Mouse (Mus musculus): ENCODE measurements around the gene 6430531B16Rik.

6430531B16Rik gene

DNA sequence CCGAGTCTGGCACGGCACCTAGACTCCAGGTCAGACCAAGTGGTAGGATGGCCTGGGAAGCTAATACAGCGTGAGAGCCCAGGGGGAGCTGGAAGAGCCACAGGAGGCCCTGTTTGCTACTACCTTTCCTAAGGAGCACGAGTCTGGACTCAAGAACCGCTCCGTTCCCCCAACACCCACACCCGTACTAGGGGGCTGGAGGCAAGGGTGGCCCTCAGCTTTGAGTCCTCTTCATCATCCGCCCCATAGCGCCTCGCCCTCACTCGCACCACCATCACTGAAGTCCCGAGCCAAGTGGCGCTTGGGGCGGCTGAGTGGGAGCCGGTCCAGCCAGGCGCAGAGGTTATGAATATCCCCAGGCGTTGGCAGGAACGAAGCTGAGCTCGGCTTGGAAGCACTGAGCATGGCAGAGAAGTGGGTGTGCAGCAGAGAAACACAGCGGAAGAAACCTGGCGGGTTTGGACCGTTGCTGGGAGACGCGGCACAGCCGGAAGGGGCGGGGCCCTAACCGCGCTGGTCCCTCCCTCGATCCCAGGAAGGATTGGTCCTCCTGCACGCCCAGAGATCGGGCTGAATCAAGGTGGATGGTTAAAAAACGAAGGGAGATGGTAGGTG is at the start of gene 6430531B16Rik:
6430531B16Rik (minus strand) TSS at position 478 of the 615 bp plus-strand sequence.
- DNase-seq (ENCODE audit: low spot score), result peak; percentile 78

DNA sequence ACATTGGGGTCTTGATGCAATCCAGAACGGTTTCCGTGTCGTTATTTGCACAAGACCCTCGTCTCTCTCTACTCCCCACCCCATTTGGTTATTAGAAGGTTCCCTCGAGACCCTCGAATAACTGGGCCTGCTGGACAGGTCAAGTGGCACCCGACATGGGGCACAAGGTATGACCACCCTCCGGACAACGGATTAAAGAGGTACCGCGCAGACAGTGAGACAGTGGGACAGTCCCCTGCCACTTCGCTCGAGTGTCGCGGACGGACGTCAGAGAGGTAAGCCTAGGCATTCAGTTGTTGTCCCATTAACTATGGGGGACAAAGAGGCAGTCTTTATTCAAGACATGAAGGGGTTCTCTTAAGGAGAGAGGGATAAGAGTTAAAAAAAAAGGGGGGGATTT is 32.8 kb upstream of the 6430531B16Rik start:
- no peak for DNase-seq (ENCODE audit: low spot score)

DNA sequence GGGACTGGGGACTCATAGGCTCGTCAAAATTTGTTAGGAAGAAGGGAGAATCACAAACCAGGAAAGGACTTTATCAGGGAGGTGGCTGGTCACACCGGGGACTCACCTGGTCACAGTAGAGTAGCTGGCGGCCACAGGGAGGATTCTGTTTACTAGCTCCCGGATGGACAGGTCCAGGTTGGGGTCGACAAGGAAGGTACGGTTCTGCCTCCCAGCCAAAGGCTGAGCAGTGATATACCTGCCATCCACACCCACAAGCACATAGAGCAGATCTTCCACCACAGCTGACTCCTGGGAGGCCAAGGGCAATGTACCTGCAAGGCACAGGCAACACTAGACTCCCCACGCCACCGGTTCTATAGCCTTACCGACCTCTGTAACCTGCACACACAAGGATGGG is 29.2 kb upstream of the 6430531B16Rik start:
- DNase-seq (ENCODE audit: low spot score), result no peak

DNA sequence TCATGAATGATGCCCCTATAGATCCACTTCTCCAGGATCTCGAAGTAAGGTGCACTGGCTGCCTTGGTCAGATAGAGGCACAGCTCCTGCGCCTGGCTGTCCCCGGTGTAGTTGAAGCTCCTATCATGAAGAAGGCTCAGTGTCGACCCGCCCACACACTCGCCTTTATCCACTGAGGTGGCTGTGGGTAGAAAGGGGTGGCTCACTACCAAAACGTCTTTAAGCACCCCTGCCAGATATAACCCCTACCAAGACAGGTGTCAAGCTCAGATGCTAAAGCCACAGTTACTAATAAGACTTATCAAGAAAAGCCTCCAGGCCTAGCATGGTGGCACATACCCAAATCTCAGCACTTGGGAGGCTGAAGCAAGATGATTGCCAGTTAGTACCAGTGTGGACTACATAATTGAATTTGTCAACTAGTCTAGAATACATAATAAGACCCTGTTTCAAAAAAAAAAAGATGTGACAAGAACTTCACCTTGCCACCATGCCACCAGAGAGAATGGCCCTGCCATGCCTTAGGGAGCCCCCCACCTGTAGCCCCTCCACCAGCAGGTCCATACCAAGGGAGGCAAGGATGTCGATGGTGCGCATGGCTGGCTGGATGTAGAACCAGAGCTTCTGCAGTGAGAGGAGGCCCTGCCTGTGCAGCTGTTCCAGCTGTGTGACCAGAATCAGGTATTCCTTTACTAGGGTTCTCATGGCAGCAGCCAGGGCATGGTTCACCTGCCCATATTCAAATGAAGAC is 28.5 kb upstream of the 6430531B16Rik start:
- DNase-seq (ENCODE audit: low spot score), result no peak

DNA sequence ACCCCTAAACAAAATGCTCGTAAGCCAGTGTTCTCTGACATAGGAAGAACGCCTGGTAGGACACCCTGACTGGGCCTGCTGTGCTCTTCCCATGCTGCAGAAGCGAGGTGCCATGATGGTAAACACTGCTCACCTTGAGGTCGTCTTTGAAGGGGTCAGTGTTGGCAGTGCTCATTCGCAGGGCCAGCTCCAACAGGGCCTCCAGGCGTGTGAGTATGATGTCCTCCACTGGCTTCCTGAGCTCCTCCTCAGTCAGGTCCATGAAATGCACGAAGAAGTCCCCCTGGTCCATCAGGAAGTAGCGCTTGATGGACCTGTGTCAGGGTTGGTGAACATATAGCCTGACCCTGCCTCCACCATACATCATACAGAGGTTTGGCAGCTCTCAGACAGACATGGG is 26.1 kb upstream of the 6430531B16Rik start:
- no peak for DNase-seq (ENCODE audit: low spot score)

DNA sequence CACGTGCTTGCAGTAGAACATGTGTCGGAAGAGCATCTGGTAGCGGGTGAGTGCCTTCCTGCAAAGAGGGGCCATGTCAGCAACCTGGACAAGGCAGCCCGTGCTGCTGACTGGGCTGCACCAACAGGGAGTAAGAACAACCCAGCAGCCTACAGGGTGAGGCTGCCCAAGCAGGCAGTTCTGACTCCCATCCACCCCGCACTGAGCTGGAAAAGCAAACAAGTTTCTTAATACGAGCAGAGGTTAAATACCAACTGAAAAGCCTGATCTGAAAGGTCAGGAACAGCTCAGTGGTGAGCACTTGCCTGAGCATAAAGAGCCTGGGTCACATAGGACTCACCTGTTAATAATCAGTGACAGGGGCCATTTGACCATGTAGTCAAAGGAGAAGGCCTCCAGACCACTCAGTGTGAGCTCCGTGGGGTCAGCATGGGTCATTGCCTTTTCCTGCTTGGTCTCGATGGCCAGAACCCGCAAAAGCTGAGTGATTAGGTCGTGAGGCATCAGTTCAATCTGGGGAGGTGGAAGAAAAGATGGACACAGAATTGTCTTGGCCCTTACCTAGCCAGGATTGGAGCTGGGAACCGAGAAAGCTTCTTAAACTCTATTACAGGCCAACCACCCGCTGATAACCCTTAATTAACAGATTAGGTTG is 22.7 kb upstream of the 6430531B16Rik start:
- no peak for DNase-seq (ENCODE audit: low spot score)

DNA sequence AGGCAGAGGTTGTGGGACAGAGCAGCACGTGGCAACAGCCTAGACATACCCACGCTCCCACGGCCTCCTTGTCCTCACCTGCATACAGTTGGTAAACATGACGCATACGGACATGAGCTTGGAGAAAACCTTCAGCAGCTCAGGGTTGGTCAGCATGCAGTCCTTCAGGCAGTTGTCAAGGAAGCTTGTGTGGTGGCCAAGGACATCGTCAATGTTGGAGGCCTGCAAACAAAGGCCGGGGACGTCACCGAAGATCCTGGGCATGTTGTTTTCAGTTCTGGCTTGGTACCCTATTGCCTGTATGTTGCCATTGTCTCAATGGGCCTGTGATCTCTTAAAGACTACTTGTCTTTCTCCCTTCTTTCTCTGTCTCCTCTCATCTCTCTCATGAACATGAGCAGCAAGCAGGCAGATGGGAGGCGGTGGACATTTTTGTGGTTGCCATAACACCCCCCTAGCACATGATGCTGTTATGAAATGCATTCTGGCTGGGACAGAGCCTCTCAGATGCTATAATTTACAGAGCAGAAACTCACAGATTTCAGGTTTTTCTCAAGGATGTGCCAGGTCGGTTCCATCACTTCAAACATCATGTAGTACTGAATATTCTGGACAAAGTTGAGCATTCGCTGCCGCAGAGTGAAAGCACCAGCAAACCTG is 20.3 kb upstream of the 6430531B16Rik start:
- no peak for DNase-seq (ENCODE audit: low spot score)

DNA sequence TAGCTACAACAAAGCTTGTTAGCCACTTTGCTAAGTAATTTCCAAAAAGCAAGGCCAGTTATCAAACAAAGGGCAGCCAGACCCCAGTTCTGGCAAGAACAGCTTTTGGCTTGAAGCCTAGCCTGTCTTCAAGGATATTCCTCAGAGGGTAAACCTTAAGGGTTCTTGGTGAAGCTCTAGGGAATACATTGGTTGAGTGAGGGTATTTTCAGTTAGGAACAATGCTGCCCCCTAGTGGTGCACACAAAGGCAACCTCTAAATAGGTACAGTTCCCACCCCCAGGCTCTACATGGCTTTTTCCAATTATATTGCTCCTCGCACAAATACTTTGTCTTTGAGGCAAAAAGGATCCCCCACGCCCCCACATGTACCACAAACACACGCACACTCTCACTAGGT is 16.1 kb upstream of the 6430531B16Rik start:
- DNase-seq (ENCODE audit: low spot score), result peak; percentile 33

DNA sequence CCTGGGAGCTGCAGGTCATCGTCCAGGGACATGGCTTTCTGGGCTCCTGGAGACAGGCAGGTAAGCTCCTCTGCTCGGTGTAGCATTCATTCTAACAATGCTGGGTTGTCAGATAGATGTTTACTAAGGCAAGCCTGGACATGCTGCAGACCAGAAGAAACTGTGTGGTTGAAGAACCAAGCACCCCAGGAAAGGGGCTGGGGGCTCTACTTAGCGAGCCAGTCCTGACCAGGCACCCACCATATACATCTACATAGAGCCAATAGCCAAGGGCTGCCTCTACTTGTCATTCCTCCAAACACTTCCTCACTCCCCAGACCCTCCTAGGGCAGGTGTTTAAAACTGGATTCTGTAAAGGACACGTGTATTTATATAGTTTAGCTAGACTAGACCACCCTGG is 15.6 kb upstream of the 6430531B16Rik start:
- DNase-seq (ENCODE audit: low spot score), result no peak

DNA sequence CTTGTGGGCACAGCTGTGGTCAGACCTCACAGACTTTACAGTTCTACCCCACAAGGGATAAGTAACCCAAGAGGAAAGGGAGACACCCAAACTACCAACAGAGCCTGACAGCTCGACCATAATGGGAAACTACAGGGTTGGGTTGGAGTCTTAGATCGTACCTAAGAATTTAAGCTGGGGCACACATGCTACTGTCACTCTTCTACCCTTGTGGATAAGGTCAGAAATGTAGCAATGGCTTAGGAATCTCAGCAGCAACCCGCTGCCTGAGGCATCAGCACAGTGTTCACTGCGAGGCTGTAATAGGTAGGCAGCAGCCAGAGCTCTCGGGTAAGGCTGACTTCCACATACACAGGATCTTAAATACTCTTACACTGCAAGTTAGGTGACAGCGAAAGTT is 15.0 kb upstream of the 6430531B16Rik start:
- DNase-seq (ENCODE audit: low spot score), result no peak

DNA sequence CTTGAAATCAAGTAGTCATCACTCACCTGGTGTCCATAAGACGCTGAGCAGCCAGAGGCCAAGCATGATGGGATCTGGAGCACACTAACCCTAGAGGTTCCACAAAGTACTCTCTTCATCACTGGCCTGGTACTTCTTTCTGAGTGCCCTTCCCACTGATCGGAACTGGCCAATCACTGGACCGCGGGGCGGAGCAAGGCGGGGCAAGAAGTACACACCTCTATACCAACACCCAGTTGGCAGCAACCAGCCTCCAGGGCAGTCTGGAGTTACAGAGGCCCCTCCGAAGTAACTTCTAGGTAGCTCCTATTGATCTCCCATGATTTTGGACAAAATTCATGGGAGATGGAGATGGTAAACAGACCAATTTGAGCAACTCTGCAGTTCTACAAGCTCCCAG is 13.9 kb upstream of the 6430531B16Rik start, which contains the start of gene Adam8:
Adam8 (minus strand) TSS at position 157 of the 400 bp plus-strand sequence.
- DNase-seq (ENCODE audit: low spot score), result peak; percentile 48

DNA sequence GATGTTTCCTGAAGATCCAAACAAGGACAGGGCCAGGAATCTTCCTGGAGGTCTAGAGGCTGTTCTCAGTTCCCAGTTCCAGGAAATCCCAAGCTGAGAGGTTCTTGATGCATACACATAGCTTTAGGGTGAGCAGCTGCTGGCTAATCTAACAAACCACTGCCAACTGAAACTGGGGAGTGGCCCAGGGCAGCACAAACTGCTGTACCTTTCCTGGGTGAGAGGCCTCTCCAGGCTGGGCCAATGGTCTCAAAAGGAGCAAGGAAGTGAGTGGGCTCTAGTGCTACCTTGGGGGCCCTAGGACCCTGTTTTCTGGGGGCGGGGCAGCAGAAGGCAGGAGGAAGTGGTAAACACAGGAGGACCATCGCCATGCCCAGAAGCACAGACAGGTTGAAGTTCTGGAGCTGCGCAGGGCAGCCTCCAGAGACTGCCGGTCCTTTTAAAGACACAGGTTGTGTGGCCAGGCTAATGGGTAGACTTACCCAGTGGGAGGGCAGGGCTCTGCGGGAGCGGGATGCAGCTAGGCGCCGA is 12.4 kb upstream of the 6430531B16Rik start:
- no peak for DNase-seq (ENCODE audit: low spot score)

DNA sequence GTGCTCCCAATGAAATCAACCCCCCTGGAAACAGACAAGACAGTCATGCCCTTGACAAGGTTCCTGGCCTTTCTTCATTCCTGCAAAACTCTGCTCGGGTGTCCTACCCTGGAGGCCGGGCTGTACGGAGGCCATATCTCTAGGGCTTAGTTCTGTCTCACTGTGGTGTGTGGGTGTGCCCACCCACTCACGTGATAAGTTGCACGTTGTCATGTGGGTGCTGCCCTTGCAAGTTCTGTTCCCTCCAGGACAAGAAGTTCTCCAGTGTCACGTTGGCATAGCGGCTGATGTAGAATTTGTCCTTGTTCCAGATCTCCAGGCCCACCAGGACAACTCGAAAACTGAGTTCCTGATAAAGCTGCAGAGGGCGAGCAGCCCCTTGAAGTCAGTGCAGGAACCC is 9.7 kb upstream of the 6430531B16Rik start:
- DNase-seq (ENCODE audit: low spot score), result no peak

DNA sequence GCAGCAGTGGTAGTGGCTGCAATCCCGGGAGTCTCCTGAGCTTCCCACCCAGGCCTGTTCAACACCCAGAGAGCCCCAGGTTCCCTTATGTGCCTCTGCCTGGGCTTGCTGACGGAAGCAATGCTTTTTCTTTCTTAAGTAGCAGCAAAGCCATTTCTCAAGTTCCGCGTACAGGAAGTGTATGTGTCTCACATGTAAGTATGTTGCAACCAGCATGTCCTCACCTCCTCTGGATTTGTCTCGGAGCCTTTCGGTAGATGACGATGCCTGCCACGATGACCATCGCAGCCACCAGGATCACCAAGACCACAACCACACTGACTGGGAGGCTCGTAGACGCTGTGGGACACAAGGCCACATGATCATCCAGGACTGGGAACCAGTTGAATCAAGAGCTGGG is 6.0 kb upstream of the 6430531B16Rik start:
- DNase-seq (ENCODE audit: low spot score), result peak; percentile 19

DNA sequence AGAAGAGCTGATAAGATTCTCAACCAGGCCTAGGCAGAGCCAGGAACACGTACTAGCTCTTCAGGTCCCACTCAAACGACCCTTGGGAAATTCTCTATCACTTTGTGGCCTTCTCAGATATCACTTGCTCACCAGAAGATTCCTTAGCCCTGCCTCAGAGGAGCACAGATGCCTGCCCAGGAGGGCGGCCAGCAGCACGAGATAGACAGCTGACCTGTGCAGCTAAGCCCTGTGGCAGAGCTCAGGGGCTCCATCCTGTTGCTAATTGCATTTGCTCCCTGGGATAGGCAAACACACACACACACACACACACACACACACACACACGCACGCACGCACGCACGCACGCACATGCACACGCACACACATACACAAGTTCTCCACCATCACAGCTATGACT is 3.5 kb upstream of the 6430531B16Rik start:
- DNase-seq (ENCODE audit: low spot score), result no peak

DNA sequence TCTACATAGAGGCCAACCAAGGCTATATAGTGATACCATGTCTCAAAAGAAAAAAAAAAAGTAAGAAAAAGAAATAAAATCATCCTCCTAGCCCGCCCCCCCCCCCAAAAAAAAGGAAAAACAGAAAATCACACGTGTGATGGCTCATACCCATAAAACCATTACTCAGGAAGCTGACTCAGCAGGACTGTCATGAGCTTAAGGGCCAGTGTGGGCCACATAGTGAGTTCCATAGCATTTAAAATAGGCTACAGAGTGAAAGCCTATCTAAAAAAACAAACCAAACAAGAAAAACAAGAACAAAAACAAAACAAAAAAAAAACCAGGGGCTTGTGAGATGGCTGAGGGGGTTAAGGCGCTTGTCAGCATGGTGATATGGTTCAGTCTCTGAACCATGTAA is 2.2 kb upstream of the 6430531B16Rik start:
- DNase-seq (ENCODE audit: low spot score), result no peak

DNA sequence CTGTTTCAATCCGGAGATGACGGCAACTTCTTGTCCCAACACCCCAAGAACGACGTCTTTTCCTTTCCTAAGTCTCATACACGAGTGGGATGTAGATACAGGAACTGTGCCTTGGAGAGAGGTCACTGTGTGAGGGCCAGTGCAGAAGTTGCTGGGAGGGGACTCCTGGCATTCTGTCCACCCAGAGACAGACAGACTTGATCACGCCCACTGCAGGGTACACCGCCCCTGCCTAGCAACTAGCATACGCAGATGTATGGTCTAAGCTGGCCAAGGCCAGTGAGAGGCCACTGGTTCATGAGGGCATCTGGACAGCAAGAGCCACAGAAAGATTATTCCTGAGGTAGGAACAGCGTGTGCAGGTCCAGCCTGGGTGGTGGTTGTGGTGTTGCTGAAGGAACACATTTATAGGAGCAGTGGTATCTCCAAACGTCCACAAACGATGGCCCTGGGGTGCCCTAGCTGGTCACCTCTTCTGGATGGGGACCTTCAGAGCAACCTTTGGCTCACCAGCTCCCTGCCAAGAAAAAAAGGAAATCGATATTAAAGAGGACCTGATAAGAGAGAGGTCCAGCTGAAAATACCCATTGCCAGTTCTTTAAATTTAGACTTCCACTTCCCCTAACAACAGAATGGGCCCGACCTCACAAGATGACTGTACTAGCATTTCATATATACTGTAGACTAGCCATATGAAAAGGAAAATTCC is 610 bp upstream of the 6430531B16Rik start:
- no peak for DNase-seq (ENCODE audit: low spot score)

DNA sequence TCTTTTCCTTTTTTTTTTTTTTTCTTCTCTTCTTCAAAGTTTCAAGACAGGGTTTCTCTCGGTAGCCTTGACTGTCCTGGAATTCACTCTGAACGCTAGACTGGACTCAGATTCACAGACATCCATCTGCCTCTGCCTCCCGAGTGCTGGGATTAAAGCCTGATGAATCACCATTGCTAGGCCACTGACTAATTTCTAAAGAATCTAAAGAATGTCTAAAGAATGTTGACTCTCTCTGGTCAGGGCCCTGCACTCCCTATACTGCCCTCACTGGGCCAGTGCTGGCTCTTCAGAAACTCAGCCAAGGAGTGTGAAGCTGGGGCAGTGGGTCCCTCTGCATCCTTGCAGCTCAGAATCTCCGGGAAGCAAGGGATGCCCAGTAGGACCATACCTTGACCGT is 3.1 kb downstream of the 6430531B16Rik start:
- DNase-seq (ENCODE audit: low spot score), result no peak

DNA sequence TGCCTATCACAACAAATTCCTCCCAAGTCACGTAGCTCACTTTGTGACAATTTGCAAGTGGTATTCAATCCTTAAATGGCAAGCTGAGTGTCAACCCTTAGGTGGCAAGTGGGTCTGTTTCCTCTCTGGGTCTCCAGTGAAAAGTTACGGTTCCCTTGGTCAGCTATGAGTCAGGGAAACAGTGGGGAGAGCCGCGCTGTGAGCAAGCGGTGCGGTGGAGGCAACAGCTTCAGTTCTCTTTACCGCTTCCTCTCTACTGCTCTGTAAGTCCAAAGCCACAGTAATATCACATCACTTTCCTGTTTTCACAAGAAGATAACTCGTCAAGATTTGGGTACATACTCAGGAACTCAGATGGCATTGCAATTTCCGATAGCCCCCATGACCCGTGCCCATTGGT is 4.2 kb downstream of the 6430531B16Rik start:
- DNase-seq (ENCODE audit: low spot score), result peak; percentile 34

DNA sequence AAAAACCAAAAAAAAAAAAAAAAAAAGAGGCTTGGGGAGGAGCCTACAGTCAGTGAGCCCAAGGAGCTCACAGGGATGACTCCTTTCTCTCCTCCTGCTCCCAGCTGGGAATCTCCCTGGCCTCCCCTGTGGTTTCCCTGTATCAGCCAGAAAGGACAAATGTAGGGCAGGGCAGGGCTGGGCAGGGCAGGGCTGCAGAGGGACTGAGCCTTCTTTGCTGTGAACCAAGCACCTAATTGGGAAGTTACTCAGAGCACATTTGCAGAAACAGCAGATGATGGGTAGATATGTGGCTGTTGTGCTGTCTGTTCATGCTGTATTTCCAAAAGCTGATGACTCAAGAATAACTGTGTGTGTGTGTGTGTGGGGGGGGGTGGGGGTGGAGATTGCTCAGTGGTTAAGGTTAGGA is 5.6 kb downstream of the 6430531B16Rik start:
- DNase-seq (ENCODE audit: low spot score), result no peak

DNA sequence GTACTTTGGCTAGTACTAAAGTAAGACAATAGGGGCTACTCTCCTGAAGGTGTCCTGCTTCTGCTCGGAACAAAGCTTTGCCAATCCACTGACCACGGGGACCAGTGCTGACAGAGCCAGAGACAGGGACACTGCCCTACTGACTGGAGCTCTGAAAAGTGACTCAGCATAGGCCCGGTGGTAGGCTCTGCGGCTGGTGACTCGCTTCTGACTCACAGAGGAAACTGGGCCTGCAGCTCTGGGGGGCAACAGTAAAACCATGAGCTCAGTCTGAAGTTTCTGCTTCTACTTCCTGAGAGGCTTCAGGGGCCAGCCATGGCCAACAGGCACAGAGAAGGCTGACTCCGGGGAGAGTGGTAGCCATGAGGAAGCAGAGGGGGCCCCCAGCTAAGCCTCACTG is 7.1 kb downstream of the 6430531B16Rik start:
- DNase-seq (ENCODE audit: low spot score), result no peak

DNA sequence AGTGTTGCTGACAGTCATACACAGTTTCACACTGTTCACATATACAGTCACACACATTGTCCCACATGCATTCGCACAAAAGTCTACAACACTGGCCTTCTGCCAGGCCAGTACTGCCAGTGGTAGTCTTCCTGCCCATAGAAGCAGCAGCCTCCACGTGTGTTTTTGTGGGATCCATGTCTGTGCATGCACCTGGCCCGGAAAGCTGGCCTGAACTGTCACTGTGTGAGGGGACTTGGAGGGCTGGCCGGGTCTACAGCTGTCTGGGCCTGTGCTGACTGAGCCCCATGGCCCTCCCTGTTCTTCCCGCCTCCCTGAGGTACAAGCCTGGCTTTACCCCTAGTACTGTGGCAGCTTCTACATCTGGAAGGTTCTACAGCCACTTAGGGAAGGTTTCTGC is 7.6 kb downstream of the 6430531B16Rik start:
- no peak for DNase-seq (ENCODE audit: low spot score)
